Mouse (Mus musculus) heart, adult 2 months (tissue): ENCODE results near the gene Ntpcr. TPM values are rescaled to one million over a fixed set of nuclear protein-coding genes. Genes with fewer than 3 reads are reported as not detected.

Source experiments
- DNase-seq, 2 experiments: peaks; one replicate each; pipeline ENCODE4 v3.0.0; 2021
- H3K27ac ChIP-seq: fragments of 200-600 bp; 2 replicates; pipeline ENCODE4 v1.8.1; 2022
- H3K27me3 ChIP-seq: fragments of 200-500 bp; 2 replicates; pipeline ENCODE4 v1.6.1; 2012; ENCODE audit warnings: mild to moderate bottlenecking, low read length, inconsistent platforms, mixed read lengths; ENCODE audit not compliant: control insufficient read depth, insufficient read depth
- H3K36me3 ChIP-seq: fragments of 200-500 bp; 2 replicates; pipeline ENCODE4 v1.6.1; 2012; ENCODE audit warnings: low read length, inconsistent platforms; ENCODE audit not compliant: control insufficient read depth, insufficient read depth
- H3K4me1 ChIP-seq: fragments of 200-500 bp; 2 replicates; pipeline ENCODE4 v1.6.1; 2011; ENCODE audit warnings: low read length; ENCODE audit not compliant: control insufficient read depth, insufficient read depth
- H3K4me3 ChIP-seq: fragments of 200-600 bp; 2 replicates; pipeline ENCODE4 v1.8.1; 2022
- H3K79me2 ChIP-seq: fragments of 200-500 bp; replicated peaks from 2 replicates; pipeline ENCODE4 v1.6.1; 2012; ENCODE audit warnings: mild to moderate bottlenecking, inconsistent platforms, low read length, moderate library complexity, mixed read lengths; ENCODE audit not compliant: control insufficient read depth, insufficient read depth
- H3K9ac ChIP-seq: fragments of 200-500 bp; 2 replicates; pipeline ENCODE4 v1.6.1; 2012; ENCODE audit warnings: low read depth, mild to moderate bottlenecking, control low read depth, inconsistent platforms, low read length, mixed read lengths
- CTCF ChIP-seq: fragments of 200-600 bp; IDR thresholded peaks from 2 replicates; pipeline ENCODE4 v1.8.1; 2022; ENCODE audit warnings: antibody characterized with exemption, mild to moderate bottlenecking, moderate library complexity
- EP300 ChIP-seq: fragments of 200-500 bp; IDR thresholded peaks from 2 replicates; pipeline ENCODE4 v1.6.1; 2011; ENCODE audit warnings: low read depth, low read length, control low read depth; ENCODE audit not compliant: insufficient read depth
- POLR2A ChIP-seq: fragments of 200-500 bp; IDR thresholded peaks from 2 replicates; pipeline ENCODE4 v1.6.1; 2011; ENCODE audit warnings: mild to moderate bottlenecking, low read depth, low read length, control low read depth; ENCODE audit not compliant: insufficient read depth
- WGBS: fragments of 180-500 bp; shearing (Covaris S2); methylation state at CpG from one replicate; pipeline ENCODE4 v1.1.7; 2018; 5-methylcytosine and 5-hydroxymethylcytosine counted together
- intact Hi-C: fragments of 180-260 bp; cut with DNase I; formaldehyde crosslinking; loops from one replicate; pipeline ENCODE4 v1.15.1; 2025
- long read RNA-seq: library from polyadenylated mRNA; stranded (forward); transcript quantifications from one replicate; pipeline ENCODE4 v2.0.0, GENCODE M21; 2021
- polyA plus RNA-seq: library from polyadenylated mRNA; depleted of rRNA; stranded (reverse); fragments of >200 nt; gene quantifications from 2 replicates; pipeline ENCODE4 v1.2.3, GENCODE M21; 2012; rRNA removed
- total RNA-seq, 2 experiments: library from RNA; stranded (reverse); gene quantifications; 2 replicates each; pipeline ENCODE4 v1.2.3; 2021

Gene Ntpcr
- 10 to 100 TPM; 12.3 to 13.9 TPM for total RNA-seq
- 20.8 TPM in 2 replicates for polyA plus RNA-seq
- long read RNA-seq, transcript Ntpcr-201 (5 exons, 1,155 nt), result major isoform, 12 of 16 reads
- long read RNA-seq, partial matches to known transcripts, result 0 of 16 reads
- long read RNA-seq, other reads (novel, unspliced or antisense), result 3 of 16 reads

DNA sequence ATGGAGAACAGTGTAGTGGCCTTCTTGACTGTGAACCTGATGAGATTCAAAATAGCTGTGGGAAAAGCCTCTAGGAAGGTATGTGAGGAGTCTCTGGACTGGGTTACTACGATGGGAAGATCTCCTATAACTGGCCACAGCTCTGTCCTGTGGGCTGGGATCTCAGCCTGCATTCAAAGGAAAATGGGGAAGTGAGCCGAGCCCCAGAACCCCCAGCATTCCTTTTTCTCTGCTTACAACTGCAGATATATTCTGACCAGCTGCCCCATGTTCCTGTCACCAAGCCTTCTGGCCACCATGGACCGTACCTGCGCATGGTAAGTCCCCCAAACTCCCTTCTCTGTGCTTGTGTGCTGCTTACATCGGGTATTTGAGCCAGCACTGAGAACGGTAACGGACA is at the start of gene Ntpcr:
TSS of gene Ntpcr (plus strand) at position 218 of the 400 bp plus-strand sequence.
- Histone ChIP-seq H3K79me2 (no peaks in the 10 kb centered on the region), H3K4me1 (peaks cover 2% of the 10 kb centered on the region), H3K27ac (no peak within 1 kb of the TSS), H3K27me3 (no peaks in the 10 kb centered on the region), H3K4me3 (no peak within 1 kb of the TSS), H3K9ac (no peak within 1 kb of the TSS), H3K36me3 (no peaks in the 10 kb centered on the region)
- 74% methylated on average over 7 of the region's 7 CpGs for WGBS
- TF ChIP-seq EP300, result no peak
- TF ChIP-seq POLR2A, result no peak
- no peak for TF ChIP-seq CTCF
- intact Hi-C loops, result loop anchor here (5.0 kb wide), 2 partner anchors 132 to 157 kb away; no protein-coding TSS in a partner anchor
- DNase-seq, result no peak

DNA sequence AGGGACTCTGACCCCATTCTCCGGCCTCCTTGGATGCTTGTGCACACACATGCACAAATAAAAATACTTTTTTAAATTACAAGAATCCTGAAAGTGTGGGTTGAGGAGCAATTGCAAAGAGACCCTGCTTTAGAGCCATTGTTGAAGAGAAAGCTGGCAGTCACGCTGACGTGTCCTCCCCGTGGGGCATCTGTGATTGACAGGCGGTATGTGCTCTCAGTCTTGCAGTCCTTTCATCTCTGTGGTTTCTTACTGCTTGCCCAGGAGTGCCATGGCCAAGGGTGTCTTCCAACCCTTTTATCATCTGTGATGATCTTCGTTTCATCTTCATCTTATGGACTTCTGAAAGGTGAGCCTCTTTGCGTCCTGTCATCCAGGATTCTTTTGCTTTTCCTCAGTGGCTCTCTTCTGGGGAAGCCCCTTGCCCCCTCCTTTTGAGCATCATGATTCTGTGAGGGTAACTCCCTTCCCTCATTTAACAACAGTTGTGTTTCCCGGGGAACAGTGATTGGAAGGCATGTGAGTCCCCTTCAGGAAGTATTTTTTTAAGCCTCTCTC is 48.8 kb upstream of the Ntpcr start:
- Histone ChIP-seq H3K27me3 (no peaks in the 10 kb centered on the region), H3K4me3 (no peak overlapping the region), H3K4me1 (no peaks in the 10 kb centered on the region), H3K27ac (no peak overlapping the region), H3K79me2 (no peaks in the 10 kb centered on the region), H3K36me3 (no peaks in the 10 kb centered on the region), H3K9ac (no peak overlapping the region)
- intact Hi-C loops, result no loop called here
- 56% methylated on average over 8 of the region's 8 CpGs for WGBS
- TF ChIP-seq POLR2A (no peak), EP300 (no peak), CTCF (no peak)
- DNase-seq, result no peak

DNA sequence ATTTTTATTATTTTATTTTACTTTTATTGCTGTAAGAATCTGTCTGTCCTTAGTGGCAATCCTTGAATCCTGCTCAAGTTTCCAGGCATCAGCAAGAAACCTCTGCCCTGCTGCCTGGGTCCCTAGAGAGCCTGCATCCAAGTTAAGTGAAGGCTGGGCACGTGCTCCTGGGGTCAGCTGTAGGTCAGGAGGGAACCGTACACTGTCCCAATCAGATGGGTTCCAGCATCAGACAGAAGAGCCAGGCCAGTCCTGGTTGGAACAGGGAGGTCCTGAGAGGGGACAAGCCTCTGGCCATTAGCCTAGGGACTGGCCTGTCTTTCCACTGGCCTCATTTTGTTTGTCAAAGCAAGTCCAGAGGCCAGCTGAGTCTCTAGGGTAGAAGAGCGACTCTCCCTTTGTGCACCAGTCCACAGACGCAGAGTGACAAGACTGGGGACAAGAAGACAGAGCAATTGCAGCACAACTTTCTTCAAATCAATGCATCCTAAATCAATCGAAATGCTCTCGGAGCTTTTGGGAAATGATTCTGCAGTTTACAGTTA is 44.5 kb upstream of the Ntpcr start:
- H3K36me3 ChIP-seq, result no peaks in the 10 kb centered on the region
- H3K27me3 ChIP-seq, result no peaks in the 10 kb centered on the region
- peaks cover 3% of the 10 kb centered on the region; the same call in 1 of the 2 replicates for H3K4me1 ChIP-seq
- intact Hi-C loops, result no loop called here
- no peak overlapping the region for H3K9ac ChIP-seq
- no peak overlapping the region for H3K27ac ChIP-seq
- 64% methylated on average over 6 of the region's 6 CpGs for WGBS
- no peak for TF ChIP-seq EP300
- TF ChIP-seq POLR2A, result no peak
- no peak for TF ChIP-seq CTCF
- peak in 1 of 2 experiments; percentile 19 for DNase-seq
- H3K79me2 ChIP-seq, result no peaks in the 10 kb centered on the region
- no peak overlapping the region for H3K4me3 ChIP-seq

DNA sequence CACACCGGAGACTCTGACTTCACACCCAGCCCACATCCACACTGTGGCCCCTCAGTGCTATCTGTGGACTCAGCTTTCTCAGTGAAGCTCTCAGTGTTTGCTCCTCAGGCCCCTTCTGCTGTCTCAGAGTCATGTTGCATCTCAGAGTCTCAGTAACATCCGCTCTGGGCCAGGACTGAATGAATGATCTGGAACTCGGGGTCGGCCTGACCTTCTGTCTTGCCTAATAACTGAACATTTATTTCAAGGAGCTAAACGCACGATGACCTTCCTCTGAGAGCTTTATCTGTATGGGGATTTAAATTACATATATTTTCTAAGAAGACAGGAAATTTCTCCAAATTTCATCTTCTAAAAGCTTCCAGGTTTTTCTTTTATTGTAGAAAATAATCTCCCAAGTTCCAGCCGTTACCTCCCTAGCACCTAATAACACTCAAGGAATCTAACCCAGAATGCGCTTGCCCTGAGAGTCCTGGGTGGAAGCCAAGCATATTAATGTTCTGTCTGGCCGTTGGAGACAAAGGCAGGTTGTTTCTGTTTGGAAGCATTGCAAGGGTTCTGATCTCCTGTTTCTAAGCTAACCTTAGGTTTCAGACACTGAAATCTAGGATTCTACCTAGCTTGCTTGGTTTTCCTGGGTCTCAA is 43.4 kb upstream of the Ntpcr start:
- intact Hi-C loops, result no loop called here
- WGBS, result 69% methylated on average over 9 of the region's 9 CpGs
- Histone ChIP-seq H3K4me3 (no peak overlapping the region), H3K36me3 (no peaks in the 10 kb centered on the region), H3K4me1 (peaks cover 3% of the 10 kb centered on the region; the same call in 1 of the 2 replicates), H3K79me2 (no peaks in the 10 kb centered on the region), H3K27ac (no peak overlapping the region), H3K9ac (no peak overlapping the region), H3K27me3 (no peaks in the 10 kb centered on the region)
- DNase-seq, result no peak
- TF ChIP-seq EP300 (no peak), POLR2A (no peak), CTCF (no peak)

DNA sequence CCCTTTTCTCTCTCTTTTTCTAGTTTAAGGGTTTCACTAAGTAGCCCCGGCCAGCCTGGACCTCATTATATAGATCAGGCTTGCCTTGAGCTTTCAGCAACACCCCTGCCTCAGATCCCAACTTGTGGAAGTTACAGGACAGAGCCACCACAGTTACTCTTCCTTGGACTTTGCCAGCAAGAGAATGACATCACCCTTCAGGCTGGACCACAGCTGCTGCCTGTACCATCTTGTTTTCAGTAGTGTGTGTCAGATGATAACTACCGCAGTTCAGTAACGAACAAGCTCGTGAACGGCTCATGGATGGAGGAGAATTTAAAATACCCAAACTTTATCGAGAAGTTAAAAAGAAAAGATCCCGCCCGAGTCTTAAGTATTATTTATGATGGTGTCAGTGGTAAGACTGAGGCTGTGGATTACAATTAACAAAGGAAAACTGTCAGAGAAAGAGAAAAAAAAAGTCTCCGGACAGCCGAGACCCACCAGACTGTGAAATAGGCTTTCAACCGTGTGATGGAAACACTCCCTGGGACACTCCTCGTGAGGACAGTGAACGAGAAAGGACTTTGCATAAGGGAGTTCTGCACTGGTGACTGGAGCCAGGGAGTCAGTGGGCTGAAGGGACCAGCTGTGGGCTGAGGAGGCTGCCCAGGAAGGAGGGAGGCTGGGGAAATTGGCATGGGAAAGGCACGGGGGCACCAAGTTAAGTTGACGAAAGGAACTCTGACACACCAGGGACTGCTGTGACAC is 39.4 kb upstream of the Ntpcr start:
- no peak for DNase-seq
- Histone ChIP-seq H3K27me3 (no peaks in the 10 kb centered on the region), H3K4me3 (no peak overlapping the region), H3K79me2 (no peaks in the 10 kb centered on the region), H3K9ac (no peak overlapping the region), H3K4me1 (peaks cover 3% of the 10 kb centered on the region; the same call in 1 of the 2 replicates), H3K36me3 (no peaks in the 10 kb centered on the region), H3K27ac (peak overlapping the region; percentile 23; the same call in 1 of the 2 replicates)
- no peak for TF ChIP-seq CTCF
- TF ChIP-seq EP300, result no peak
- TF ChIP-seq POLR2A, result no peak
- intact Hi-C loops, result no loop called here
- 67% methylated on average over 15 of the region's 15 CpGs for WGBS
